Mouse (Mus musculus) midbrain, embryonic 13.5 days (tissue): ENCODE measurements around the gene Olfr1394. TPM values are rescaled to one million over a fixed set of nuclear protein-coding genes. Genes with fewer than 3 reads are reported as not detected.
"Not testable (repeated sequence)": the region's sequence is repeated elsewhere in the genome, so short reads cannot be mapped to it uniquely, and the experiment has no call there.

Source experiments
- ATAC-seq: fragments of 200-750 bp; cut with Nextera tagmentation; 2 replicates; pipeline ENCODE4 v1.8.0; 2017; ENCODE audit warnings: mild to moderate bottlenecking, moderate TSS enrichment, moderate library complexity
- H3K27ac ChIP-seq: fragments of 300-500 bp; sonication (generic); 2 replicates; pipeline ENCODE4 v1.5.1; 2015; ENCODE audit warnings: inconsistent platforms, mild to moderate bottlenecking, moderate library complexity
- H3K27me3 ChIP-seq: fragments of 300-500 bp; sonication (generic); 2 replicates; pipeline ENCODE4 v1.6.1; 2015; ENCODE audit warnings: mild to moderate bottlenecking, inconsistent platforms
- H3K36me3 ChIP-seq: fragments of 300-500 bp; sonication (generic); 2 replicates; pipeline ENCODE4 v1.6.1; 2015; ENCODE audit warnings: mild to moderate bottlenecking, inconsistent platforms
- H3K4me1 ChIP-seq: fragments of 300-500 bp; sonication (generic); replicated peaks from 2 replicates; pipeline ENCODE4 v1.6.1; 2015; ENCODE audit warnings: inconsistent platforms
- H3K4me2 ChIP-seq: fragments of 300-500 bp; sonication (generic); replicated peaks from 2 replicates; pipeline ENCODE4 v1.6.1; 2015; ENCODE audit warnings: moderate library complexity, mild to moderate bottlenecking, inconsistent platforms
- H3K4me3 ChIP-seq: fragments of 300-500 bp; sonication (generic); replicated peaks from 2 replicates; pipeline ENCODE4 v1.5.1; 2015; ENCODE audit warnings: mild to moderate bottlenecking, inconsistent platforms
- H3K9ac ChIP-seq: fragments of 300-500 bp; sonication (generic); replicated peaks from 2 replicates; pipeline ENCODE4 v1.6.1; 2015; ENCODE audit warnings: mild to moderate bottlenecking, inconsistent platforms
- H3K9me3 ChIP-seq: fragments of 300-500 bp; sonication (generic); 2 replicates; pipeline ENCODE4 v1.6.1; 2016; ENCODE audit warnings: mild to moderate bottlenecking, inconsistent platforms
- WGBS: fragments of 180-500 bp; shearing (Covaris S2); methylation state at CpG from one replicate; pipeline ENCODE4 v1.1.7; 2015; 5-methylcytosine and 5-hydroxymethylcytosine counted together
- polyA plus RNA-seq: library from polyadenylated mRNA; unstranded; fragments of >200 nt; fragmentation: Nextera tagmentation; extraction: Ambion mirVana; gene quantifications from 2 replicates; pipeline ENCODE4 v1.2.1, GENCODE M21; 2015

Olfr1394 gene
- polyA plus RNA-seq, 1 experiment from 2014 or later: not detected

GRCm38 (mm10) chr11:49194771-49195170 is 40.6 kb downstream of the Olfr1394 start:
- not testable (repeated sequence) for H3K27me3 ChIP-seq, H3K4me3 ChIP-seq, ATAC-seq, H3K9ac ChIP-seq, H3K36me3 ChIP-seq, H3K27ac ChIP-seq, H3K9me3 ChIP-seq, H3K4me2 ChIP-seq, H3K4me1 ChIP-seq
- 97% methylated on average over 9 of the region's 9 CpGs for WGBS

GRCm38 (mm10) chr11:49195819-49196322 is 41.7 kb downstream of the Olfr1394 start:
- Histone ChIP-seq H3K27ac (no peak overlapping the region), H3K36me3 (no peaks in the 10 kb centered on the region), H3K9me3 (no peaks in the 10 kb centered on the region), H3K27me3 (no peaks in the 10 kb centered on the region), H3K4me3 (no peak overlapping the region), H3K9ac (no peak overlapping the region), H3K4me2 (no peak overlapping the region), H3K4me1 (no peaks in the 10 kb centered on the region)
- ATAC-seq: no peak
- WGBS: 87% methylated on average over 7 of the region's 7 CpGs

- H3K27ac ChIP-seq: no peak overlapping the region
- H3K9me3 ChIP-seq: no peaks in the 10 kb centered on the region
- no peaks in the 10 kb centered on the region for H3K27me3 ChIP-seq
- H3K4me1 ChIP-seq: peaks cover 22% of the 10 kb centered on the region
- no peak overlapping the region for H3K4me3 ChIP-seq
- H3K4me2 ChIP-seq: no peak overlapping the region
- ATAC-seq: no peak
- H3K36me3 ChIP-seq: no peaks in the 10 kb centered on the region
- no peak overlapping the region for H3K9ac ChIP-seq
Observed at GRCm38 (mm10) chr11:49200666-49201065, 46.5 kb downstream of the Olfr1394 start.

- H3K27me3 ChIP-seq: no peaks in the 10 kb centered on the region
Observed at GRCm38 (mm10) chr11:49201142-49201541, 47.0 kb downstream of the Olfr1394 start.

GRCm38 (mm10) chr11:49202071-49202470 is 47.9 kb downstream of the Olfr1394 start:
- Histone ChIP-seq H3K9me3 (no peaks in the 10 kb centered on the region), H3K4me2 (peak overlapping the region; percentile 73), H3K4me1 (peaks cover 26% of the 10 kb centered on the region), H3K9ac (peak overlapping the region; percentile 98), H3K4me3 (peak overlapping the region; percentile 95), H3K36me3 (peaks cover 5% of the 10 kb centered on the region), H3K27me3 (no peaks in the 10 kb centered on the region), H3K27ac (no peak overlapping the region)
- no peak for ATAC-seq
- WGBS: 72% methylated on average over 2 of the region's 2 CpGs

More at GRCm38 (mm10) chr11:49201142-49201541, 47.0 kb downstream of the Olfr1394 start:
- Histone ChIP-seq H3K9me3 (no peaks in the 10 kb centered on the region), H3K36me3 (no peaks in the 10 kb centered on the region), H3K4me1 (peaks cover 22% of the 10 kb centered on the region), H3K4me2 (no peak overlapping the region), H3K9ac (no peak overlapping the region), H3K4me3 (no peak overlapping the region), H3K27ac (no peak overlapping the region)
- no peak for ATAC-seq

- no peaks in the 10 kb centered on the region for H3K27me3 ChIP-seq
- H3K4me1 ChIP-seq: peaks cover 26% of the 10 kb centered on the region
- H3K4me3 ChIP-seq: peak overlapping the region; percentile 95
- H3K36me3 ChIP-seq: peaks cover 8% of the 10 kb centered on the region
- peak overlapping the region; percentile 98 for H3K9ac ChIP-seq
- peak; percentile 53 for ATAC-seq
- H3K27ac ChIP-seq: peak overlapping the region; percentile 99
- peak overlapping the region; percentile 73 for H3K4me2 ChIP-seq
- no peaks in the 10 kb centered on the region for H3K9me3 ChIP-seq
- WGBS: 1% methylated on average over 10 of the region's 10 CpGs
Observed at GRCm38 (mm10) chr11:49202523-49203061, 48.4 kb downstream of the Olfr1394 start.

GRCm38 (mm10) chr11:49203129-49203768 is 49.1 kb downstream of the Olfr1394 start, which contains the start of gene Zfp62:
Gene Zfp62 (plus strand): TSS chr11:49203292.
- H3K27ac ChIP-seq: peak within 1 kb of the TSS; percentile 99
- 0% methylated on average over 42 of the region's 47 CpGs for WGBS
- peak within 1 kb of the TSS; percentile 73 for H3K4me2 ChIP-seq
- H3K27me3 ChIP-seq: no peaks in the 10 kb centered on the region
- peaks cover 8% of the 10 kb centered on the region for H3K36me3 ChIP-seq
- H3K4me3 ChIP-seq: peak within 1 kb of the TSS; percentile 95
- peaks cover 26% of the 10 kb centered on the region for H3K4me1 ChIP-seq
- ATAC-seq: peak; percentile 95
- no peaks in the 10 kb centered on the region for H3K9me3 ChIP-seq
- H3K9ac ChIP-seq: peak within 1 kb of the TSS; percentile 98

- peak overlapping the region; percentile 98 for H3K9ac ChIP-seq
- no peaks in the 10 kb centered on the region for H3K9me3 ChIP-seq
- H3K36me3 ChIP-seq: peaks cover 8% of the 10 kb centered on the region
- under 1% methylated on average over 24 of the region's 24 CpGs for WGBS
- no peaks in the 10 kb centered on the region for H3K27me3 ChIP-seq
- H3K4me2 ChIP-seq: peak overlapping the region; percentile 73
- H3K4me3 ChIP-seq: peak overlapping the region; percentile 95
- peak overlapping the region; percentile 99 for H3K27ac ChIP-seq
- peak; percentile 80 for ATAC-seq
- H3K4me1 ChIP-seq: peaks cover 29% of the 10 kb centered on the region
Observed at GRCm38 (mm10) chr11:49203771-49204497, 49.8 kb downstream of the Olfr1394 start.

GRCm38 (mm10) chr11:49205080-49205590 is 51.0 kb downstream of the Olfr1394 start:
- WGBS: 87% methylated on average over 6 of the region's 6 CpGs
- H3K9ac ChIP-seq: 0 out of 2 replicates have a peak overlapping the region, but pooled peaks have one; percentile 59
- peak overlapping the region; percentile 95 for H3K4me3 ChIP-seq
- H3K27ac ChIP-seq: no peak overlapping the region
- H3K9me3 ChIP-seq: no peaks in the 10 kb centered on the region
- peak overlapping the region; percentile 73 for H3K4me2 ChIP-seq
- peaks cover 33% of the 10 kb centered on the region for H3K4me1 ChIP-seq
- peaks cover 8% of the 10 kb centered on the region for H3K36me3 ChIP-seq
- no peak for ATAC-seq
- no peaks in the 10 kb centered on the region for H3K27me3 ChIP-seq

GRCm38 (mm10) chr11:49207495-49207894 is 53.3 kb downstream of the Olfr1394 start:
- Histone ChIP-seq H3K9me3 (no peaks in the 10 kb centered on the region), H3K4me1 (peaks cover 27% of the 10 kb centered on the region), H3K27me3 (no peaks in the 10 kb centered on the region), H3K9ac (no peak overlapping the region), H3K4me2 (no peak overlapping the region), H3K36me3 (peaks cover 8% of the 10 kb centered on the region), H3K4me3 (no peak overlapping the region), H3K27ac (no peak overlapping the region)
- ATAC-seq: no peak
- WGBS: 100% methylated on average over 1 of the region's 1 CpGs
